9 mouse cellular contexts compared by ENCODE assay signal in genomic region chr9:66595722-66596675, GRCm38 (mm10). TPM values are rescaled to one million over a fixed set of nuclear protein-coding genes. Genes with fewer than 3 reads are reported as not detected.
A peak's percentile ranks its signal among the peaks of the same experiment; 100 is the strongest.
DNase-seq lines count a peak whose midpoint lies in the region; TF ChIP-seq lines count a peak whose summit lies in the region.
"Had no signal": no experiment of that assay in that cellular context is flagged by ENCODE, and none has a peak within 500 bp of the region (broad histone marks: within the 10 kb centered on the region; RNA-seq: fewer than 3 reads in every experiment).

No protein-coding gene starts in this region.

- no peaks in the 10 kb centered on the region for H3K36me3 ChIP-seq in thymus, adult 2 months (ENCODE audit: control insufficient read depth, insufficient read depth, low read length)

- H3K4me3 ChIP-seq in thymus, adult 2 months (ENCODE audit: control insufficient read depth, insufficient read depth, low read length), result no peak overlapping the region

- H3K4me1 ChIP-seq in thymus, adult 2 months (replicated peaks; ENCODE audit: control insufficient read depth, insufficient read depth, low read length), result peaks cover 46% of the 10 kb centered on the region

- DNase-seq in lung, postnatal 10 days, result peak; percentile 54
- no peak for DNase-seq in lung, postnatal 25 days (ENCODE audit: low spot score)
- DNase-seq in gonadal fat pad, adult 2 months (ENCODE audit: low read depth), result peak; percentile 77
- peak; percentile 76 to 84 for DNase-seq in kidney, postnatal 36 days
- DNase-seq in thymus, adult 2 months, result peak; percentile 64
- DNase-seq in gastrocnemius, adult 8-10 months (ENCODE audit: low spot score in 2 of 2), result no peak
- no peak for DNase-seq in urinary bladder, adult 2 months (ENCODE audit: low spot score)
- no peak for DNase-seq in embryo, embryonic 10 days (ENCODE audit: low spot score)
- DNase-seq: layer of hippocampus, adult 9-11 months had no signal

- no peak for TF ChIP-seq CTCF in thymus, adult 2 months (IDR thresholded peaks at IDR 0.05; ENCODE audit: borderline replicate concordance, control insufficient read depth, extremely low read depth, insufficient read depth, low read length, poor library complexity)

- H3K27me3 ChIP-seq in thymus, adult 2 months (ENCODE audit: control insufficient read depth, insufficient read depth, low read length), result no peaks in the 10 kb centered on the region

- 60% methylated on average over 5 of the region's 5 CpGs for WGBS in thymus, adult 2 months

- peak overlapping the region; percentile 65 for H3K27ac ChIP-seq in thymus, adult 2 months (ENCODE audit: control insufficient read depth, insufficient read depth, low read length)

- no peak for TF ChIP-seq POLR2A in thymus, adult 2 months (IDR thresholded peaks at IDR 0.05; ENCODE audit: control insufficient read depth, extremely low read depth, insufficient read depth, low read length, poor library complexity)

RNA-seq across cellular contexts. Expression of gene Usp3, which starts 3.1 kb away (rescaled TPM):
- 15.2 and 16.1 TPM in 2 replicates for polyA plus RNA-seq in gonadal fat pad, adult 2 months (2012; rRNA removed)
- polyA plus RNA-seq in thymus, adult 2 months (2012; rRNA removed), result 66.1 and 70.5 TPM in 2 replicates
- 10 to 100 TPM; 11.4 to 20.8 (median 13.5) TPM for total RNA-seq in gastrocnemius, adult 8-10 months (2022)
- polyA plus RNA-seq in urinary bladder, adult 2 months (2012; rRNA removed), result 39.3 and 40.1 TPM in 2 replicates

Comparison
In these comparisons a context has a peak if more than half of its experiments do, and no peak if none do; other contexts are left out.
1. DNase-seq: peak in lung, postnatal 10 days (single experiment), gonadal fat pad, adult 2 months (single experiment), kidney, postnatal 36 days (2 of 2) and thymus, adult 2 months (single experiment); none in lung, postnatal 25 days (single experiment), gastrocnemius, adult 8-10 months (0 of 2), urinary bladder, adult 2 months (single experiment) and embryo, embryonic 10 days (single experiment).